Mouse (Mus musculus) midbrain, embryonic 16.5 days (tissue): ENCODE data around the gene Grik1. TPM values are rescaled to one million over a fixed set of nuclear protein-coding genes. Genes with fewer than 3 reads are reported as not detected.

ENCODE experiments used
- ATAC-seq: fragments of 200-750 bp; cut with Nextera tagmentation; 2 replicates; pipeline ENCODE4 v1.8.0; 2017; ENCODE audit warnings: moderate TSS enrichment
- H3K27ac ChIP-seq: fragments of 300-500 bp; sonication (generic); 2 replicates; pipeline ENCODE4 v1.5.1; 2014; ENCODE audit warnings: mild to moderate bottlenecking, low read length, mixed read lengths
- H3K27me3 ChIP-seq: fragments of 300-500 bp; sonication (generic); 2 replicates; pipeline ENCODE4 v1.6.1; 2014; ENCODE audit warnings: low read depth, low read length, mixed read lengths; ENCODE audit not compliant: control insufficient read depth, insufficient read depth
- H3K36me3 ChIP-seq: fragments of 300-500 bp; sonication (generic); 2 replicates; pipeline ENCODE4 v1.6.1; 2014; ENCODE audit warnings: mild to moderate bottlenecking, low read length, moderate library complexity, mixed read lengths; ENCODE audit not compliant: control insufficient read depth, insufficient read depth
- H3K4me1 ChIP-seq: fragments of 300-500 bp; sonication (generic); 2 replicates; pipeline ENCODE4 v1.6.1; 2014; ENCODE audit warnings: mild to moderate bottlenecking, low read length, mixed read lengths; ENCODE audit not compliant: control insufficient read depth, insufficient read depth
- H3K4me2 ChIP-seq: fragments of 300-500 bp; sonication (generic); 2 replicates; pipeline ENCODE4 v1.6.1; 2014; ENCODE audit warnings: mild to moderate bottlenecking, low read length, mixed read lengths
- H3K4me3 ChIP-seq: fragments of 300-500 bp; sonication (generic); 2 replicates; pipeline ENCODE4 v1.5.1; 2014; ENCODE audit warnings: low read depth, mild to moderate bottlenecking, low read length, moderate library complexity, mixed read lengths
- H3K9ac ChIP-seq: fragments of 300-500 bp; sonication (generic); 2 replicates; pipeline ENCODE4 v1.6.1; 2014; ENCODE audit warnings: low read depth, low read length, mixed read lengths
- H3K9me3 ChIP-seq: fragments of 300-500 bp; sonication (generic); replicated peaks from 2 replicates; pipeline ENCODE4 v1.6.1; 2014; ENCODE audit warnings: mild to moderate bottlenecking, low read length, mixed read lengths; ENCODE audit not compliant: control insufficient read depth, poor library complexity, severe bottlenecking
- WGBS: fragments of 180-500 bp; shearing (Covaris S2); extraction: QIAGEN DNeasy Blood & Tissue Kit; methylation state at CpG from one replicate; pipeline ENCODE4 v1.1.7; 2014; 5-methylcytosine and 5-hydroxymethylcytosine counted together
- polyA plus RNA-seq: library from polyadenylated mRNA; unstranded; fragments of >200 nt; fragmentation: Nextera tagmentation; extraction: Ambion mirVana; gene quantifications from 2 replicates; pipeline ENCODE4 v1.2.1, GENCODE M21; 2015

Grik1 gene
- polyA plus RNA-seq, 1 experiment from 2014 or later: 37.0 TPM

- WGBS: 84% methylated on average over 3 of the region's 3 CpGs
These were observed 42.5 kb downstream of the Grik1 start for GRCm38 (mm10) chr16:88247586-88247985.

GRCm38 (mm10) chr16:88244658-88245057, 45.4 kb downstream of the Grik1 start:
- Histone ChIP-seq H3K27ac (no peak overlapping the region), H3K9me3 (no peaks in the 10 kb centered on the region), H3K4me1 (peaks cover 2% of the 10 kb centered on the region; the same call in 1 of the 2 replicates), H3K36me3 (no peaks in the 10 kb centered on the region), H3K4me3 (no peak overlapping the region), H3K4me2 (no peak overlapping the region), H3K9ac (no peak overlapping the region), H3K27me3 (no peaks in the 10 kb centered on the region)
- peak; percentile 62; the same call in 1 of the 2 replicates for ATAC-seq
- WGBS: 76% methylated on average over 4 of the region's 4 CpGs

More at GRCm38 (mm10) chr16:88247586-88247985, 42.5 kb downstream of the Grik1 start:
- Histone ChIP-seq H3K4me1 (peaks cover 7% of the 10 kb centered on the region; the same call in 1 of the 2 replicates), H3K9ac (no peak overlapping the region), H3K36me3 (no peaks in the 10 kb centered on the region), H3K4me2 (no peak overlapping the region), H3K9me3 (no peaks in the 10 kb centered on the region), H3K27ac (no peak overlapping the region), H3K27me3 (no peaks in the 10 kb centered on the region), H3K4me3 (no peak overlapping the region)
- no peak for ATAC-seq

GRCm38 (mm10) chr16:88225616-88226015, 64.4 kb downstream of the Grik1 start:
- Histone ChIP-seq H3K27ac (no peak overlapping the region), H3K4me1 (no peaks in the 10 kb centered on the region), H3K27me3 (no peaks in the 10 kb centered on the region), H3K9me3 (no peaks in the 10 kb centered on the region), H3K9ac (no peak overlapping the region), H3K4me2 (no peak overlapping the region), H3K36me3 (no peaks in the 10 kb centered on the region), H3K4me3 (no peak overlapping the region)
- no peak for ATAC-seq
- WGBS: 48% methylated on average over 7 of the region's 16 CpGs

GRCm38 (mm10) chr16:88221932-88222331, 68.1 kb downstream of the Grik1 start:
- Histone ChIP-seq H3K36me3 (no peaks in the 10 kb centered on the region), H3K4me1 (no peaks in the 10 kb centered on the region), H3K9ac (no peak overlapping the region), H3K4me2 (no peak overlapping the region), H3K27me3 (no peaks in the 10 kb centered on the region), H3K4me3 (no peak overlapping the region), H3K27ac (no peak overlapping the region), H3K9me3 (no peaks in the 10 kb centered on the region)
- ATAC-seq: no peak
- WGBS: 71% methylated on average over 3 of the region's 3 CpGs

GRCm38 (mm10) chr16:88212531-88212930, 77.5 kb downstream of the Grik1 start:
- ATAC-seq: no peak

GRCm38 (mm10) chr16:88211852-88212251, 78.2 kb downstream of the Grik1 start:
- WGBS: 60% methylated on average over 8 of the region's 8 CpGs
- H3K36me3 ChIP-seq: no peaks in the 10 kb centered on the region
- H3K9me3 ChIP-seq: no peaks in the 10 kb centered on the region
- no peaks in the 10 kb centered on the region for H3K27me3 ChIP-seq
- no peak overlapping the region for H3K4me3 ChIP-seq
- H3K9ac ChIP-seq: no peak overlapping the region
- no peaks in the 10 kb centered on the region for H3K4me1 ChIP-seq
- no peak overlapping the region for H3K4me2 ChIP-seq
- H3K27ac ChIP-seq: no peak overlapping the region
- ATAC-seq: no peak

More at GRCm38 (mm10) chr16:88212531-88212930, 77.5 kb downstream of the Grik1 start:
- Histone ChIP-seq H3K36me3 (no peaks in the 10 kb centered on the region), H3K4me3 (no peak overlapping the region), H3K4me2 (no peak overlapping the region), H3K27me3 (no peaks in the 10 kb centered on the region), H3K4me1 (no peaks in the 10 kb centered on the region), H3K9ac (no peak overlapping the region), H3K9me3 (no peaks in the 10 kb centered on the region), H3K27ac (no peak overlapping the region)
- 75% methylated on average over 5 of the region's 5 CpGs for WGBS

- ATAC-seq: 0 out of 2 replicates have a peak, but pooled peaks have one; percentile 58
- H3K27me3 ChIP-seq: no peaks in the 10 kb centered on the region
- H3K4me3 ChIP-seq: no peak overlapping the region
- no peaks in the 10 kb centered on the region for H3K4me1 ChIP-seq
- no peaks in the 10 kb centered on the region for H3K9me3 ChIP-seq
- no peak overlapping the region for H3K27ac ChIP-seq
- H3K4me2 ChIP-seq: no peak overlapping the region
- no peak overlapping the region for H3K9ac ChIP-seq
- H3K36me3 ChIP-seq: no peaks in the 10 kb centered on the region
- WGBS: 5% methylated on average over 5 of the region's 5 CpGs
These were observed 85.7 kb downstream of the Grik1 start for GRCm38 (mm10) chr16:88204400-88204799.

GRCm38 (mm10) chr16:88203985-88204384, 86.1 kb downstream of the Grik1 start:
- H3K27ac ChIP-seq: no peak overlapping the region
- H3K9ac ChIP-seq: no peak overlapping the region
- no peak overlapping the region for H3K4me2 ChIP-seq
- H3K9me3 ChIP-seq: no peaks in the 10 kb centered on the region
- no peaks in the 10 kb centered on the region for H3K27me3 ChIP-seq
- no peak for ATAC-seq
- 89% methylated on average over 6 of the region's 6 CpGs for WGBS
- H3K4me3 ChIP-seq: no peak overlapping the region
- H3K36me3 ChIP-seq: no peaks in the 10 kb centered on the region
- no peaks in the 10 kb centered on the region for H3K4me1 ChIP-seq

GRCm38 (mm10) chr16:88187433-88188037, 102.5 kb downstream of the Grik1 start:
- Histone ChIP-seq H3K9ac (no peak overlapping the region), H3K4me1 (peaks cover 3% of the 10 kb centered on the region; the same call in 1 of the 2 replicates), H3K27me3 (no peaks in the 10 kb centered on the region), H3K4me3 (no peak overlapping the region), H3K36me3 (no peaks in the 10 kb centered on the region), H3K9me3 (no peaks in the 10 kb centered on the region), H3K27ac (no peak overlapping the region), H3K4me2 (no peak overlapping the region)
- WGBS: 57% methylated on average over 6 of the region's 6 CpGs
- ATAC-seq: peak; percentile 66
